23 mouse cellular contexts compared by ENCODE assay signal in genomic region chr1:54279628-54280027, GRCm38 (mm10). TPM values are rescaled to one million over a fixed set of nuclear protein-coding genes. Genes with fewer than 3 reads are reported as not detected.
DNase-seq lines count a peak whose midpoint lies in the region; ATAC-seq lines count a peak whose summit lies in the region.
"Had no signal": no experiment of that assay in that cellular context is flagged by ENCODE, and none has a peak within 500 bp of the region (broad histone marks: within the 10 kb centered on the region; RNA-seq: fewer than 3 reads in every experiment).

No protein-coding gene starts in this region.

- ATAC-seq in CD4-positive, CD25-positive, alpha-beta regulatory T cell, adult 4 months = peak; percentile 67
- peak; percentile 69 to 86; a peak in 3 of 4 replicates for ATAC-seq in hematopoietic stem cell, adult 5-6 weeks (replicated peaks in 1 of 2; ENCODE audit: insufficient read depth in 1 of 2, low FRiP score in 2 of 2, low TSS enrichment in 1 of 2, low read depth in 1 of 2, poor library complexity in 2 of 2, severe bottlenecking in 2 of 2)
- ATAC-seq in neural tube, embryonic 15.5 days (ENCODE audit: low FRiP score) = no peak
- no peak for ATAC-seq in hindbrain, embryonic 12.5 days (ENCODE audit: low FRiP score)
- ATAC-seq: forebrain, embryonic 16.5 days had no signal

- H3K27ac ChIP-seq in neural tube, embryonic 15.5 days (replicated peaks) = no peak overlapping the region
- no peak overlapping the region for H3K27ac ChIP-seq in hindbrain, embryonic 12.5 days
- H3K27ac ChIP-seq: embryonic facial prominence, embryonic 13.5 days; forebrain, embryonic 12.5 days; gastrocnemius, adult 2 months; hindbrain, embryonic 15.5 days had no signal

- peak; percentile 4 for DNase-seq in thymus, postnatal 25 days
- no peak for DNase-seq in thymus, adult 18-20 months
- DNase-seq in naive thymus-derived CD4-positive, alpha-beta T cell, adult 2 months (ENCODE audit: low read depth) = peak; percentile 54
- no peak for DNase-seq in heart, adult 8-10 months (ENCODE audit: low spot score)
- DNase-seq: adrenal gland, postnatal 25 days; B cell, adult 2 months; cerebellum, adult 18-20 months; cerebellum, adult 9-11 months; cerebellum, postnatal 36 days; gastrocnemius, adult 2 months; gastrocnemius, postnatal 25 days; heart, postnatal 10 days; heart, postnatal 4 days had no signal

- no peak overlapping the region for H3K4me3 ChIP-seq in neural tube, embryonic 15.5 days (replicated peaks)
- H3K4me3 ChIP-seq in hindbrain, embryonic 12.5 days = no peak overlapping the region
- H3K4me3 ChIP-seq: embryonic facial prominence, embryonic 13.5 days; forebrain, embryonic 12.5 days; gastrocnemius, adult 2 months; hindbrain, embryonic 15.5 days had no signal

- 83% methylated on average over 1 of the region's 1 CpGs for WGBS in neural tube, embryonic 15.5 days
- 81% methylated on average over 1 of the region's 1 CpGs for WGBS in hindbrain, embryonic 12.5 days

- H3K4me1 ChIP-seq in neural tube, embryonic 15.5 days = no peaks in the 10 kb centered on the region
- no peaks in the 10 kb centered on the region for H3K4me1 ChIP-seq in hindbrain, embryonic 12.5 days
- H3K4me1 ChIP-seq: embryonic facial prominence, embryonic 13.5 days; forebrain, embryonic 12.5 days; hindbrain, embryonic 15.5 days had no signal

- H3K9me3 ChIP-seq in neural tube, embryonic 15.5 days (replicated peaks) = no peaks in the 10 kb centered on the region
- H3K9me3 ChIP-seq in hindbrain, embryonic 12.5 days (replicated peaks) = no peaks in the 10 kb centered on the region
- H3K9me3 ChIP-seq: embryonic facial prominence, embryonic 13.5 days; forebrain, embryonic 12.5 days; G1E; hindbrain, embryonic 15.5 days had no signal

- no peaks in the 10 kb centered on the region for H3K36me3 ChIP-seq in neural tube, embryonic 15.5 days
- H3K36me3 ChIP-seq in hindbrain, embryonic 12.5 days = no peaks in the 10 kb centered on the region
- H3K36me3 ChIP-seq: embryonic facial prominence, embryonic 13.5 days; forebrain, embryonic 12.5 days; G1E; hindbrain, embryonic 15.5 days had no signal

- no peak overlapping the region for H3K9ac ChIP-seq in neural tube, embryonic 15.5 days (replicated peaks)
- H3K9ac ChIP-seq in hindbrain, embryonic 12.5 days = no peak overlapping the region
- H3K9ac ChIP-seq: embryonic facial prominence, embryonic 13.5 days; forebrain, embryonic 12.5 days; hindbrain, embryonic 15.5 days had no signal

- no peaks in the 10 kb centered on the region for H3K27me3 ChIP-seq in neural tube, embryonic 15.5 days (replicated peaks)
- no peaks in the 10 kb centered on the region for H3K27me3 ChIP-seq in hindbrain, embryonic 12.5 days
- H3K27me3 ChIP-seq: embryonic facial prominence, embryonic 13.5 days; forebrain, embryonic 12.5 days; hindbrain, embryonic 15.5 days had no signal

- H3K4me2 ChIP-seq in neural tube, embryonic 15.5 days = no peak overlapping the region
- H3K4me2 ChIP-seq in hindbrain, embryonic 12.5 days (replicated peaks) = no peak overlapping the region
- H3K4me2 ChIP-seq: embryonic facial prominence, embryonic 13.5 days; forebrain, embryonic 12.5 days; hindbrain, embryonic 15.5 days had no signal

RNA-seq across cellular contexts. Expression of gene Ccdc150, which starts 29.1 kb away (rescaled TPM):
- under 1 TPM in 1 of 2 experiments, not detected in 1; 0.34 TPM for polyA plus RNA-seq in CD4-positive, CD25-positive, alpha-beta regulatory T cell, adult 4 months (2017; shearing (Covaris generic))
- total RNA-seq in hematopoietic stem cell, adult 5-6 weeks (2017) = 1.3 and 1.6 TPM in 2 replicates
- 0.14 and 0.34 TPM in 2 replicates for polyA plus RNA-seq in neural tube, embryonic 15.5 days (2015; fragmentation: Nextera tagmentation; extraction: Ambion mirVana)
- 0.79 and 1.0 TPM in 2 replicates for polyA plus RNA-seq in hindbrain, embryonic 12.5 days (2016; fragmentation: Nextera tagmentation; extraction: Ambion mirVana)
- total RNA-seq in heart, adult 8-10 months (2022) = under 1 TPM in 2 of 4 experiments, not detected in 2; 0.13 to 0.31 TPM
- total RNA-seq: adrenal gland, adult 18-20 months; adrenal gland, postnatal 25 days; gastrocnemius, postnatal 25 days had no signal
- polyA plus RNA-seq: G1E had no signal

Comparison
In these comparisons a context has a peak if more than half of its experiments do, and no peak if none do; other contexts are left out.
1. DNase-seq: peak in thymus, postnatal 25 days (single experiment) and naive thymus-derived CD4-positive, alpha-beta T cell, adult 2 months (single experiment); none in thymus, adult 18-20 months (0 of 2) and heart, adult 8-10 months (single experiment).
2. ATAC-seq: peak in CD4-positive, CD25-positive, alpha-beta regulatory T cell, adult 4 months (single experiment) and hematopoietic stem cell, adult 5-6 weeks (2 of 2); none in neural tube, embryonic 15.5 days (single experiment) and hindbrain, embryonic 12.5 days (single experiment).